Mouse (Mus musculus) C2C12 (cell line): ENCODE data around the gene Lrrfip2. TPM values are rescaled to one million over a fixed set of nuclear protein-coding genes. Genes with fewer than 3 reads are reported as not detected.

Source experiments
- H3K27me3 ChIP-seq: one replicate; pipeline ENCODE4 v1.6.1; 2011; ENCODE audit not compliant: control insufficient read depth, insufficient read depth, insufficient read length
- H3K36me3 ChIP-seq: one replicate; pipeline ENCODE4 v1.6.1; 2011; ENCODE audit not compliant: control insufficient read depth, insufficient read depth
- H3K4me3 ChIP-seq: one replicate; pipeline ENCODE4 v1.5.1; 2011; ENCODE audit warnings: mild to moderate bottlenecking, control low read depth; ENCODE audit not compliant: poor library complexity, insufficient read depth, severe bottlenecking
- H3K79me2 ChIP-seq: one replicate; pipeline ENCODE4 v1.6.1; 2011; ENCODE audit not compliant: control insufficient read depth, insufficient read depth
- H3K79me3 ChIP-seq: one replicate; pipeline ENCODE4 v1.6.1; 2011; ENCODE audit warnings: low read depth, control low read depth
- H3ac ChIP-seq: one replicate; pipeline ENCODE3; 2011; ENCODE audit warnings: low read depth; ENCODE audit not compliant: control insufficient read depth, insufficient read length
- CEBPB ChIP-seq: IDR thresholded peaks from one replicate; pipeline ENCODE4 v1.6.1; 2011; ENCODE audit warnings: low read depth, mild to moderate bottlenecking, control low read depth, moderate library complexity
- CTCF ChIP-seq: IDR thresholded peaks from one replicate; pipeline ENCODE4 v1.5.1; 2011; ENCODE audit not compliant: control insufficient read depth, insufficient read depth, insufficient read length
- FOSL1 ChIP-seq: IDR thresholded peaks from one replicate; pipeline ENCODE4 v1.8.0; 2011; ENCODE audit warnings: mild to moderate bottlenecking, low read length; ENCODE audit not compliant: poor library complexity, insufficient read depth, severe bottlenecking
- MAX ChIP-seq: IDR thresholded peaks from one replicate; pipeline ENCODE4 v1.6.1; 2011; ENCODE audit warnings: mild to moderate bottlenecking, control low read depth
- MYOD1 ChIP-seq: IDR thresholded peaks from one replicate; pipeline ENCODE4 v1.6.1; 2011; ENCODE audit warnings: low read depth; ENCODE audit not compliant: control insufficient read depth, insufficient read length
- MYOG ChIP-seq: IDR thresholded peaks from one replicate; pipeline ENCODE4 v1.6.1; 2011; ENCODE audit not compliant: control insufficient read depth, insufficient read length; ENCODE audit errors: extremely low read depth
- USF1 ChIP-seq: IDR thresholded peaks from one replicate; pipeline ENCODE4 v1.6.1; 2011; ENCODE audit warnings: low read depth, mild to moderate bottlenecking, control low read depth, moderate library complexity
- polyA plus RNA-seq: library from polyadenylated mRNA; unstranded; fragments of >200 nt; fragmentation: generic; extraction: Trizol; gene quantifications from one replicate; pipeline ENCODE4 v1.2.1, GENCODE M21; 2012; ENCODE audit warnings: missing spikeins

Gene Lrrfip2
- polyA plus RNA-seq, 1 experiment = 29.4 TPM

DNA sequence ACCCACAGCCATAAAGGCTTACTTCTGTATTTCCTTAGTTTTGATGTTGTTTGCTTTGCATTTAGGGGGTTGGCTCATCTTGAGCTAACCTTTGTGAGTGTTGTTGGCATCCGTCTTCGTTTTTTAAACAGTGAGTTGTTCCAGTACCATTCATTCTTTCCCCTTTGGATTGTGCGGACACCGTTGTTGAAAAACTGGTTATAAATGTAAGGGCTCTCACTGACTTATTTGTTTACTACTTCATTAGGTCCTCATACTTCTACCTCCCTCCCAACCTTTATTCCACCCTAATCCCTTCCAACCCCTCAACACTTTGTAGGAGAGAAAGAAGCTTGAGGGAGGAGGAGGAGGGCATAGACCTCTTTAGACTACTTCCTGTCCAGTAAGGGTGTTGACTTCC lies 80.3 kb downstream of the Lrrfip2 start:
- Histone ChIP-seq H3K79me2 (no peaks in the 10 kb centered on the region), H3ac (no peak overlapping the region), H3K79me3 (no peaks in the 10 kb centered on the region), H3K4me3 (no peak overlapping the region), H3K27me3 (no peaks in the 10 kb centered on the region), H3K36me3 (no peaks in the 10 kb centered on the region)
- no peak for TF ChIP-seq MAX
- TF ChIP-seq USF1 = no peak
- TF ChIP-seq MYOD1 = no peak
- no peak for TF ChIP-seq MYOG
- no peak for TF ChIP-seq CEBPB
- TF ChIP-seq FOSL1 = no peak
- no peak for TF ChIP-seq CTCF

DNA sequence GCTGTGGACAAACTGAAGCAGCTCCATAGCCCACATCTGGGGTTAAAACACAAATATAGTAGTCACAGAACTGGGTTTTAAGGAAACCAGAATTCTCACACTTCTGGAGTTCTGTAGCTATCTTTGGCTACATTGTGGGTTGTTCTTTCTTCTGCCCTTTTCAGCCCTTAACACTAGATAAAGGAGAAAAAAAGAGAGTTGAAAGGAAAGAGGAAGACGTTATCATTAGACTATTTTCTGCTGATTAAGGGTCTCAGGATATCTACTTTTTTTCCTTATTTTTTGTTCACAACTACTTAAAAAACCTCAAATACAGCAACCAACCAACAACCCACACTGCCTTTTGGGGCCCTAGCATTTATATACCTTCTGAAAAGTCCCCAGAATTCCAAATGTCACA lies 80.9 kb downstream of the Lrrfip2 start:
- H3K79me3 ChIP-seq = no peaks in the 10 kb centered on the region
- H3K79me2 ChIP-seq = no peaks in the 10 kb centered on the region
- no peaks in the 10 kb centered on the region for H3K27me3 ChIP-seq
- H3K4me3 ChIP-seq = no peak overlapping the region
- no peak for TF ChIP-seq MYOG
- TF ChIP-seq USF1 = no peak
- TF ChIP-seq MYOD1 = no peak
- TF ChIP-seq CTCF = no peak
- no peak for TF ChIP-seq FOSL1
- no peak for TF ChIP-seq CEBPB
- TF ChIP-seq MAX = no peak
- H3ac ChIP-seq = no peak overlapping the region
- H3K36me3 ChIP-seq = no peaks in the 10 kb centered on the region

GRCm38 (mm10) chr9:111200208-111200607 lies 82.8 kb downstream of the Lrrfip2 start:
- H3ac ChIP-seq = no peak overlapping the region
- H3K79me3 ChIP-seq = no peaks in the 10 kb centered on the region
- H3K36me3 ChIP-seq = no peaks in the 10 kb centered on the region
- H3K27me3 ChIP-seq = no peaks in the 10 kb centered on the region
- no peak overlapping the region for H3K4me3 ChIP-seq
- TF ChIP-seq CTCF (no peak), MYOD1 (no peak), USF1 (no peak), FOSL1 (no peak)
- H3K79me2 ChIP-seq = no peaks in the 10 kb centered on the region

- no peak for TF ChIP-seq FOSL1
- no peak for TF ChIP-seq MYOG
- TF ChIP-seq CEBPB = no peak
- no peak for TF ChIP-seq MYOD1
- TF ChIP-seq CTCF = no peak
- TF ChIP-seq USF1 = no peak
- TF ChIP-seq MAX = no peak
- Histone ChIP-seq H3K79me2 (no peaks in the 10 kb centered on the region), H3K36me3 (peaks cover 9% of the 10 kb centered on the region), H3K4me3 (no peak overlapping the region), H3ac (no peak overlapping the region), H3K79me3 (no peaks in the 10 kb centered on the region), H3K27me3 (no peaks in the 10 kb centered on the region)
Observed at GRCm38 (mm10) chr9:111204601-111205375, 87.4 kb downstream of the Lrrfip2 start.

- Histone ChIP-seq H3K79me2 (no peaks in the 10 kb centered on the region), H3K4me3 (no peak overlapping the region), H3K27me3 (no peaks in the 10 kb centered on the region), H3ac (no peak overlapping the region), H3K79me3 (no peaks in the 10 kb centered on the region), H3K36me3 (peaks cover 9% of the 10 kb centered on the region)
- TF ChIP-seq MYOD1 (no peak), MYOG (no peak)
Observed at GRCm38 (mm10) chr9:111207683-111208082, 90.3 kb downstream of the Lrrfip2 start.

- H3K79me2 ChIP-seq = no peaks in the 10 kb centered on the region
- no peak overlapping the region for H3K4me3 ChIP-seq
- H3K27me3 ChIP-seq = no peaks in the 10 kb centered on the region
- no peaks in the 10 kb centered on the region for H3K79me3 ChIP-seq
- no peak overlapping the region for H3ac ChIP-seq
- H3K36me3 ChIP-seq = peaks cover 9% of the 10 kb centered on the region
- no peak for TF ChIP-seq CTCF
- no peak for TF ChIP-seq CEBPB
- TF ChIP-seq MYOG = no peak
- no peak for TF ChIP-seq USF1
- TF ChIP-seq MYOD1 = no peak
- no peak for TF ChIP-seq MAX
- no peak for TF ChIP-seq FOSL1
Observed at GRCm38 (mm10) chr9:111208185-111208584, 90.8 kb downstream of the Lrrfip2 start.
